Mouse (Mus musculus) T-cell, adult 2 months (primary cell): ENCODE results near the gene Cadm3.

Source experiments
- DNase-seq: peaks from one replicate; pipeline ENCODE4 v3.0.0; 2022; ENCODE audit warnings: low spot score

Gene Cadm3

DNA sequence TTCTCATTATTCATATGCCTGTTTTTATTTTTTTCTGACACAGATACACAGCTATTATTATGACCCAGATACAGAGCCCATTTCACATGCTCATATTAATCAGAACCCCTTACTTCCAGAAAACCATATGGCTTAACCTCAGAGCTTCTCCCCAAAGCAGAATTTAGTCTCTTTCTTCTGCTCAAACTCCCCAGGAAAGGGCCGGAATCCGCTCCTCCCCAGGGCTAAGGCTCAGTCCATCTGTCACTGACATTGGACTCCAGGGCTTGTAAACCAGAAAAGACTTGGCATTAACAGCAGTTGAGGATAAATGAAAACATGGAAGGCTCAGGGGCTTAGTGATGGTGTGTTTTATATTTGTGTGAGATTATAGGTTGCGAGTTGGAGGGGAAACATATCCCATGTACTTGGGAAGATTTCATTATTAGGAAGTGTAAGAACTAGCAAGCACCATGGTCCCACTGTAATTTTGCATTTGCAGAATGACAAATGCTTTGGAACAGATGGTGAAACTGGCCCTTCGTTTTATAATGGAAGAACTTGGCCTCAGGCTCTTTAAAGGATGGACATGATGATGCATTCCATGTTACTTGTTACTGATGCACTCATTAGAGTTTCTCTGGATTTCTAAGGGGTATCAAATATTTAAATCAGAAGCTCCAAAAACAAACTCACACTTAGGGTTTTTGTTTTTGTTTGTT is 7.8 kb downstream of the Cadm3 start:
- no peak for DNase-seq

DNA sequence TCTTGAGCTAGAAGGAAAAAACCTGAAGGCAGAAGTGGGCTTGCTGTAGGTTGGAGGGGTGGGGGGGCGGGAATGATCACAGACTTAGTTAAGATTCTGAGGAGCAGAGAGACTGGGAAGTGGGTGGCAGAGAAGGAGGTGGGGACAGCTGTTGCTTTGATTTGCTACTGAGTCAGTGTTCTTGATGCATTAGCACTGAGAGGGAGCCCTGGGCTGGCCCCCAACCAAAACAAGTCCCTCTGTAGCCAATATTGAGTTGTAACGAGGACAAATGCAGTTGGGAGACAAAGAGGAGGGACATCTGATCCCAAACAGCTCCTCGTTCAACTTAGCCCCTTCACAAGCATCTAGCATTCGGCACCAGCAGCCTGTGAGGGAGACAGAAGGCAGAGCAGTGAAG is 9.7 kb downstream of the Cadm3 start:
- DNase-seq: no peak

DNA sequence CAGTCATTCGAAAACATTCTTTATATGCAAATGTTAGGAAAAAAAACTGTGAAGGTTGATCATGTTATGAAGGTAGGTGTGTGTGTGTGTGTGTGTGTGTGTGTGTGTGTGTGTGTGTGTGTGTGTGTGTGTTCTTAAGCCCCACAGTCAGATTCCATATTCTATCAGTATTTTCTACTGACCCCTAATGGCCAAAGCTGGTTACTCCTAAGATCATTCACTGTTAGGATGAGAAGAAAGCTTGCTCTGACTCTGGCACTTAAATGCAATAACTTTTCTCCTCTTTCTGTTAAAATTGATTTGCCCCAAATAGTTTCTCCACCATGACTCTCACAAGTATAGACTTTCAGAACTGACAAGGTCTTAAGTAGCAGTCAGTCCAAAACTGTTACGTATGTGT is 10.8 kb downstream of the Cadm3 start:
- DNase-seq: no peak

DNA sequence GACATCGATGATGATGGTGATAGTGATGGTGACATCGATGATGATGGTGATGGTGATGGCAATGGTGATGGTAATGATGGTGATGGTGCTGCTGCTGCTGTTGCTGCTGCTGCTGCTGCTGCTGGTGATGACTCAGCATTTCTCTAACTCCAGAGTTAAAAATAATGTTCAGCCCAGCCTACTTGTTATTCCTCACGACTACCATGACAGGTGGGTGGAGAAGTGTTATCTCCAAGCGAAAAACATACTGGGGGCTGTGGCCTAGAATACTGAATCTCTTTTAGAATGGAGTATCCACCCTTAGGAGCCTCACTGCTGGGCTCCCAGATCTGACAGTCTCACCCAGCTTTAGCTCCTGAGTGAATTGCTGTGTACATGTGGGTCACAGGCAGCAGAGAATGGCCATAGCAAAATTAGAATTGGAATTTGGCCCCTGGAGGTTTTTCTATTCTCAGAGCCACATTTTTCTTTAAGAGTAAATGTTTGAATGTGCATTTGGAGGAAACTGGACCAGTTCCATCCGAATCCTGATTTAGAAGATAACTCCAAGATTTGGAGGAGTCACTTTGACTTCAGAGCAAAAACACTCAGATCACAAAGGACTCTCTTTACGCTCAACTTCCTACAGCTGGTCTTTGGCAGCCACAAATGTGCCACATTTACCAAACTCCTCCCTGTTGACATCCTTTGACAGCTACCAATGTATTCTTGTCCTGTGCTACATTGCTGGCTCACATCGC is 12.2 kb downstream of the Cadm3 start:
- DNase-seq: no peak

DNA sequence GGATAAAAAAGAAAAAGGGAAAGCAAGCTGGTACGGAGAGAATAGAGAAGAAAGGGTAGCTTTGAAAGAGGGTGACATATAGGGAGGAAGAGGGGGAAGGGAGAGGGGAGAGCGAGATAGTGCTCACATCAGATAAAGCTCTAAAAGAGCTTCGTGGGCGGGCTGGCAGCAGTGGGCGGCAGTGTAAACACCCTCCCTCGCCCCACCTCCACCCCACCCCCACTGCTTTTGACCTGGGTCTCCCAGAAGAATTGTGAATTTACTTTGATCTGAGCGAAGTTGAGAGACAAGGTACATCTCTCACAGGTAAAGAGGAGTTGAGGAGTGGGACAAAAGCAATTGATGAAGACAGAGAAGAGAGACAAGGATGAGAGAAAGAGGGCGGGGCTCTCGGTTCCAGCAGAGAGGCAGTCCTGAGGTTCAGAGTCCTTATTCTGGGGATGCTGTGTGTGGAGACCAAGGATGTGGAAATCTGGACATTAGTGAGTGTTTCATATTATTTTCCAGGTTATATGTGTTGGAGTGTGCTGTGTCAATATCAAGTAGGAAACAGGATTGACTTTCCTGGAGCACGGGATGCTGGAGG is 17.0 kb downstream of the Cadm3 start, which contains the start of gene Aim2:
Aim2 (plus strand) TSS at position 508 of the 586 bp plus-strand sequence.
- DNase-seq: no peak

DNA sequence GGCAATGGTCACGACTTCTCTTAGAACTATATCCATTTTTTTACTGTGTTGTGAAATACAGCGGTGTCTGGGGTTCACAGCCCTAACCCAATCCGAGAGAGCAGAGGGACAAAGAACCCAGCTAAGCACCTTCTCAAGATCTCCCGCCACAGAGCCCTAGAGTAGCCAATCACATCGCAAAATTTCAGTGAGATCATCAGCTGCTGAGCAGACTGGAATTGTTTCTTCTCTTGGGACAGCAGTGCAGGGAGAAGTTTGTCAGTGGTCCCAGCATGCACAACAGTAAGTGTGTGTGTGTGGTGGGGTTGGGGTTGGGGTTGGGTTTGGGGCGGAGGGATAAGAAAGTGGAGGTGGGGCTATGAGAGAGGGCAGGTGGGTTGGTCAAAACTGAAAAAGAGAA is 17.5 kb downstream of the Cadm3 start:
- DNase-seq: peak; percentile 6

DNA sequence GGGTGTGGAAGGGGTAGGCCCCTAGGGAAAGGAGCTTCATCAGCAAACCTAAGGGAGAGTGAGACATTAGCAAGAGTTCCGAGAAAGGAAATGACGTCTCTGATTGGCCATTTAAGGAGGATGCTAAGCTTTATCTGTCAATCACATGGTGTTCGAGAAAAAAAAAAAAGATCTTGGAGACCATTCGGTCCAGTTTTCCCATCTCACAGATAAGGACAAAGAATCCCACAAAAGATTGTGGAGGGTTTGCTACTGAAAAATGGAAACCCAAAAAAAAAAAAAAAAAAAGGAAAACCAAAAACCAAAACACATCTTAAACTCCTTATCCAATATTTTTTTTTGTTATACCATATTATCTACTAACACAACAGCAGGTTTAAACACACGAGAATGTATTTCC is 18.3 kb downstream of the Cadm3 start:
- DNase-seq: no peak

DNA sequence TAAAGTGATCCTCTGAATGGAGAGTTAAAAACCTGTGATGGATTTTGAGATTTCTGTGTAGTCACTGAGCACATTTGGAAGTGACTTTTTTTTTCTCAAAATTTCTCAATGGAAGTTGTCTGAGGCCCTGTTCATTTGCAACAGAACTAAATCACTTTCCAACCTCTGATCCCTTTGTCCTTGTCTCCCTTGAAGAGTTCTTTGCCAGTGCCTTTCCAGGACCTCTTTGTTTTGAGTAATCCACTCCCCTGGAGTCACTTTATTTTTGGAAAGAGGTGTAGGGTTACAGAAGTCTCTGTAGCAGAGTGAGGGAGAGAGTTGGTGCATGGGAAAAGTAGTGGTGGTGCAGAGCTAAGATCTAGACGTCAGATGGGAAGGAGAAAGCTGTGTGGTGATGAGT is 19.0 kb downstream of the Cadm3 start:
- no peak for DNase-seq

DNA sequence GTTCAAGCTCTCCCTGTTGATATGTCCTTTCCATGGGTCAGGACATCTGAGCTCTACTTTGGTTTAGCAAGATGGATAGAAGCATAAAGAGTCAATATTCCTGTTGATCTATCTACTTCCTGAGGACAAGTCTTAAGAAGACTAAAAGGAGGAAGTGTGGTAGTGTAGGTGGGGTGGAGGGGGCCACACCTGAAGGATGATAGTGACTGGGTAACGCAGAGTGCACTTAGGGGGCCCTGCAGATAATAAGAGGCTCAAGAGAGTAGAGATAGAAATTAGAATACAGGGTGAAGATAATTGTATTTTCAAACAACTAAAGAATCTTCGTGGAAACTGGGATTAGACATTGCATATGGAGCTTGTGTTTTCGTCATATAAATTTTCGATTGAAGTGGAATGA is 22.4 kb downstream of the Cadm3 start:
- DNase-seq: no peak

DNA sequence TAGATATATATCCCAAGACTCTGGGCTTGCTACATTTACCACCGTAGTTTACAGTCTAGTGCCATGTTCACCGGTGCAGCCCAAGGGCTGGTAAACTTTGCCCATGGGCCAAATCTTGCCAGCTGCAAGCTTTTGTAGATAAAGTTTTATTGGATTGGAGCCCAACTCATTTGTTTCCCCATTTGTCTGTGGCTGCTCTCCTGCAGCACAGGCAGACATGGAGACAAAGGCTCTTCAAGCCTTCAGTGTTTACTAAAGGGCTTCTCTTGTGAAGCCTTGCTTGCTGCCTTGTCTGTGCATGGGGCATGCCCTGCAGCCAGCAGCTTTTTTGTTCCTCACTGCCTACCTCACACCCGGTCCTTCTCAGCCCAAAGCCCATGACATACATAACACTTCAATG is 23.6 kb downstream of the Cadm3 start:
- no peak for DNase-seq

DNA sequence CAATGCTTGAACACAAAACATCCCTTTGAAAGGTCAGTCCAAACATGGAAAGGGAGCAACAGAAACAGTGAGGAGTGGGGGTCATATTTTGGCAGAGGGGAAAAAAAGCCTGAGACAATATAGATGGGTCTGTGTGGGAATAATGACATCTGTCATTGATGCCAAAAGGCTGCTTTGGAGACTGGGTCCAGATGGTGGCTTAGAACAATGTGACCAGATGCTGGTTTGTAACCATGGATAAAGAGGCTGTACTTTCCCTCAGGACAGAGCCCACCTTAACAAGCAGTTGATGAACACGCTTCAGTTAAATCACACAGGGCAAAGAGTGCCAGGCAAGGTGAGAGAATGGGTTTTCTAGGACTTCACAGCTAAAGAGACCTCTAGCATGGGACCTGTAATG is 25.1 kb downstream of the Cadm3 start:
- DNase-seq: no peak

DNA sequence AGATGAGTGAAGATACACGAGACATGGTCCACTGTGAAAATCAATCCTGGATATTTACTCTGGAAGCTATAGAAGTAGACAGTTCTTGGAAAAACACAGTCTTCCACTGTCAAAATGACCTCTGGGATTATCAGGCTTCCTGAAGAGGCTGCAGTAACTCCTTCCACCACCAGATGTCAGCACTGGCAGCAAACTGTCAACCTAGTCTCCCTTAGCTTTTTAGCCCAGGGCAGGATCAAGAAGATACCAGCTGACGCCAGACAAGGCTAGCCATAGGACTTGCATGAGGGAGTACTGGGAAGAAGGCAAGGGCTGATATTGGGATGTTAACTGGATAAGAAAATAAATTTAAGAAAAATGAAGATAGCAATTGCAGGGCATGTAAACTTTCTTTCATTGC is 28.0 kb downstream of the Cadm3 start:
- DNase-seq: peak; percentile 24

DNA sequence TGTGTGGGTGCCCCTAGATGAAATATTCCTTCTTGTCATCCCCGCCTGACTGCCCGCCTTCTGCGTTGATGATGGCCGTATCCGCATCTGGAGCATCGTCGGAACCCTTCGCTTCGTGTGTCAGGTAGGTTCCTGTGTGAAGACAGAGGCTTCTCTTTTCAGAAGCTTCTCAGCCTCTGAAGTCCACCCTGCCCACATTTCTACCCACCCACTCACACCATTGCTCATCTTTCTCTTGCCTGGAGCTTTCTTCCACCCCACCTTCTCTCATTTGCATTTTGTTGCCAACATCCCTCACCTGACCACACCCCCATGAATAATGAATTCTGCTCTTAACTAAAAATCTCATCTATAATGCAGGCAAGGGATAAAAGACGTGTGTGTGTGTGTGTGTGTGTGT is 30.5 kb downstream of the Cadm3 start:
- no peak for DNase-seq

DNA sequence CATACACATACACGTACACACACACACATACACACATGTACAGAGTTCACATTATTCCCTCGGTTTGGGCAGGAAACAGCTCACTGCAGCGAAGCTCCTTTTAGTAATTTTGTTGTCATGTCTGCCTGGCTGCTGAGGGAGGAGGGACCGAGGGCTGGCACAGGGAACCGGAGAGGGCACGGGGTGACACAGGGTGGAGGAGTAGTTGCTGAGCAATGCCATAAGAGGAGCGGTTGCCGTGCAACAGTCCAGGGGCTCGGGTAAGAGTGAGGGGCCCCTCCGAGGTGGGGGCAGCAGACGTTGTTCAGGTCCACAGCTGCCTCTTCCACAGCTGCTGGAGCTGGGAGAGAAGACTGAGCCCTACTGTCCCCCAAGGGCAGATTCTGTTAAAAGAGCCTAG is 31.6 kb downstream of the Cadm3 start:
- DNase-seq: no peak

DNA sequence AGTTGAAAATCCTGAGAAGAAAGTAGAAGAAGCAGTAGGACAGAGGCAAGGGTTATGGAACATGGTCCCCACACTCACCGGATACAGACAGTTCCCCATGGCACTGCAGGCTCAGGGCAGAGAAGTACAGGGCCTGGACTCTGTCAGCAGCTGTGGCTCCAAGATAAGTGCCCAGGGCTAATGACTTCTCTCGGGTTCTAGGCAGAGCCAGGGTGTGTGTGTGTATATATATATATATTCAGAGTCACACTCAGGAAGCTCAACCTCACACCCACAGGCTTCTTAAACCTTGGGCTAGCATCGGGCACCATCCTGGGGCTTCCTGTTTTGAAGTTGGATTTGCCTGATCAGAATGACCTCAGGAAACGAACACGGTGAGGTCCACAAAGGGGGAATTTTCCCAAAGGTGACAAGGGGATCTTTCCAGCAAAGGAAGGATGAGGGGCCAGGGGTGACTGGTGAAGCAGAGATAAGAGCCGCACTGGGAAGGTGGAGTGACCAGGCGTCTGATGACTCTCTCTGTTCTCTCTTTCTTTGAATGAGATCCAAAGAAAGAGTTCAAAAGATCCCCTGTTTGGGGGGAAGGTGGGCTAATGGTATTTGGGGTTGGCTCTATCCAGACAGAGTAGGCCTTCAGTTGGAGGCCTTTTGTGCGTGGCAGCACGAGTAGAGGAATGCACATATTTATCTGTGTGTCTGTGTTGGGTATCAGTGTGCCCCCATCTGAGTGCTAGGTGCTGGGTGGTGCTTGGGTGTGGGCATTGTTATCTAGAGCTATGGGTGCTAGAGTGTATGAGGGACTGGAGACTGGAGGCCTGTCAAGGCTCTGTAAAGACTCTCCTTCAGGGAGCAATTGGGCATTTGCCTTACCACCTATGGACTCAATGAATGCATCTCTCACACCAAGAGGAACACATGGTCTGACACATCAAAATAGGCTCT is 33.9 kb downstream of the Cadm3 start, which contains the start of gene Ackr1:
Ackr1 (minus strand) TSS at position 439 of the 942 bp plus-strand sequence.
- DNase-seq: no peak

DNA sequence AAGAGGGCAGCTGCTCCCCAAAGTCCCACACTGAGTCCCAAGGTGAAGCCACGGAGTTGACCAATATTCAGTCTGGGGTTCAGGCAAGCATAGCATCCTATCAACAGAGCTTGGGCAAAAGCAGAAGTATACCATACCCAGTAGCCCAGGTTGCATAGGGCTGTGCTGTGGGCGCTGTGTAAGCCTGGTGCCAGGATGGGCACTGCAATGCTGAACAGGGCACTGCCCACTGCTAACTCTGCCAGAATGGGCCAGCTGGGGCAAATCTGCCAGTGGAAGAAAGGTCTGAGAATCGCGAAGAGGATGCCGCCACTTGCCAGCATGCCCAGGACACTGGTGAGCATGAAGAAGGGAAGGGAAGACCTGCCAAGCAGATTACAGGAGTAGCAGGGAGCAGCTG is 35.1 kb downstream of the Cadm3 start:
- no peak for DNase-seq

DNA sequence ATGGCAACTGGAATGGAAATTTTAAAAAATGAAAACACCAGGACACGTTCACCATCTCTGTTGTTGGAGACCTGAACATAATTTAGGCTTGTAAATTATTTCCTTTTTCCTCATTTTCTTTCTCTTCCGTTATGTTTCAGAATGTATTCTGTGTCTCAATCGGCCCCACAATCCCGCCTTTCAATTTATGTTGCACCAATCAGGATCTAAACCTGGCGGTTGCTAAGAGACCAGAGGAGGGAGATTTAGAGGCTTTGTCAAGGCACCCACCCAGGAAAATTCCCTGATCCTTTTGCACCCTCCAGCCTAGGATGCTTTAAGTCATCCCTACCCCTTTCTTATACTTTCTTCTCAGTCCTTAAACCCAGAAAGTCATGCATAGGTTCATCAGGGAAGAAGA is 37.8 kb downstream of the Cadm3 start:
- DNase-seq: no peak

DNA sequence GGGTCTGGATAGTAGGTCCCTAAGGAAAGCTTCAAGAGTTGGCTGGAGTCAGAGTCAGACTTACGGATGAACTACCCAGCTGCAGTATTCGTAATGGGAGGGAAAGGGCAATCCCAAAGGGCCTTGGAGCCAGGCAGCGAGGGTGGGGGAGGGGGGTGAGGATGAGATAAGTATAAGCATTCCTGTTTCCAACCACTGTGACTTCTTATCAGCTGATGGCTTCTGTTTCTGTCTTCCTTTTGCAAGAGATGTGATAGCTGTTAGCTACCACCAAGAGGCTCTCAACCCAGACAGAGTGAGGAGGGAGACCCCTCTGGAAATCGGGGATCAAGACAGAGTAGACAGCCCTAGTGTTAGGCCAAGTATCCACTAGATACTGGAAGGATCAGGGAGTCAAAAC is 38.3 kb downstream of the Cadm3 start:
- DNase-seq: no peak

DNA sequence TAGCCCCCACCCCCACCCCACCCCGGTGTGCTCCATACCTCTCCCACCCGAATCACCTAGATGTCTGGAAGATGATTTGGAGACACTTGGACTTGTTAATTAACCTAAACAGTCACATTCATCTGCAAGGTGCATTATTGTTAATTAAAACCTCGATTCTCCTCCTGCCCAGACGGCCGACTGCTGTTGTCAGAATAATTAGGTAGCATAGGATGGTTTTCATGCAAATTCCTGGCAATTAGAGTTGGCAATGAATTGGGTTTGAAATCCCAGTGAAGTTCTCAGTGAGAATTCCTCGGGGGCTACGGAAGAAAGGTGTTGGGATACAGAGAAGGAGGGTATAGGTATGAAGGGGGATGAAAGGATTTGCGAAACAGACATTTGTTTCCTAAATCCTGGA is 39.0 kb downstream of the Cadm3 start:
- no peak for DNase-seq

DNA sequence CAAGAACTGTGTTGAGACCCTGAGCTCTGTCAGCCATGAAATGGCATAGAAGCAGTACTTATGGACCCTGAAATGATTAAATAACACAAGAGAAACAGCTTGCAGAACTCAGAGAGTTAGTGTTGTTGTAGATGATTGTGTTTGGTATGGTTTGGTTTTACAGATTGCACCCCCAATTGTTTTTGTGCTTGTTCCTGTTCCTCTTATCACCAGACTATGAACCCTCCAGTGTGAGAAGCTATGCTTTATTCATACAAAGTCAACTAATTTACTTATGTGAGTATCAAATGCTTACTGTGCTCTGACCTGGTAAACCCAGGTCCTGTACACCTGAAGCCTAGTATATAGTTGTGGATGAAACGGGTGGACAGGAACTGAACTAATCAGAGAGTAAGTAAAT is 40.9 kb downstream of the Cadm3 start:
- DNase-seq: no peak

DNA sequence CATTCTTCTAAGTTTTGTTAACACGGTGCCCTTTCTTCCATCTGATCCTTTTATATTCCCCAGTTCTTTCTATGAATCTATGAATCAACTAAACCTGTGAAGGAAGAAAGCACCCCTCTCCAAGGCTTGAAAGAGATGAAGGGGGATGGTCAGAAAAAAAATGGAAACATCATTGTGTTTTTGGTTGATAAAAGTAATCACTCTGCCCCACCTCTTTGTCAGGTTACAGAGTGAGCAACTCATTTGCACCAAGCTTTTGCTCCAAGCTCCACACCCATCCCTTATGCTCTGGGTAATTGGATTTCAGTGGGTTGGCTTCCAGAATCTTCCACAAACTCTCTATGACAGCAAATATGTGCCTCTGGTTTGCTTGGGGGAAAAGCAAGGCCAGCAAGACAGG is 42.1 kb downstream of the Cadm3 start:
- DNase-seq: no peak

DNA sequence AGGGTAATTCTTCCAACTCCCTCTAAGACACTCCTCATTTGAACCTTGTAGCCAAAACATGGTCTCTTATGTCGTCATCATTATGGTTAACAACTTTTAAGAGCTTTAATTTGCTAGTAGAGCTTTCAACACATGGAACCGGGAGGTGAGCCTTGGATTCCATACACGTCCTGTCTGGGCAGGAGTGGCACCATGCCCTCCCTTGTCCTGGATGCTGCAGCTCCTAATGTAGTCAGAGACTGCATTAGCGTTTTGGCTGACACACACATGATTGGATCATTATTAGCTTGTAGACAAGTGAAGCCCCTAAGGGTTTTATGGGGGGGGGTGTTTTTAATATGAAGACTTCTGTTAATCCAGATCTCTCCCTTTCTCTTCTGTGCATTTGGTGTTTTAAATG is 42.5 kb downstream of the Cadm3 start:
- no peak for DNase-seq
